Mouse (Mus musculus) G1E (cell line): ENCODE data around the gene Fpgs.

ENCODE experiments used
- CTCF ChIP-seq: IDR thresholded peaks from 2 replicates; pipeline ENCODE4 v1.5.1; 2012; ENCODE audit warnings: low read depth, low read length, inconsistent platforms, mixed read lengths
- GATA1 ChIP-seq: IDR thresholded peaks from 2 replicates; pipeline ENCODE4 v1.6.1; 2012; ENCODE audit warnings: borderline replicate concordance, low read length, inconsistent platforms, mixed read lengths
- POLR2AphosphoS5 ChIP-seq: IDR thresholded peaks from 2 replicates; pipeline ENCODE4 v1.6.1; 2012; ENCODE audit warnings: low read depth, low read length, inconsistent platforms; ENCODE audit not compliant: insufficient replicate concordance
- TAL1 ChIP-seq: conservative IDR thresholded peaks from 2 replicates; pipeline ENCODE4 v1.6.1; 2012; ENCODE audit warnings: low read depth, low read length, inconsistent platforms, mixed read lengths

GRCm38 (mm10) chr2:32665853-32666252 is 38.1 kb downstream of the Fpgs start:
- TF ChIP-seq CTCF (no peak), GATA1 (no peak), POLR2AphosphoS5 (no peak), TAL1 (no peak)
